Mouse (Mus musculus) small intestine, adult 2 months (tissue): ENCODE data around the gene Gars. TPM values are rescaled to one million over a fixed set of nuclear protein-coding genes. Genes with fewer than 3 reads are reported as not detected.

Experiments used
- H3K27ac ChIP-seq: fragments of 200-500 bp; 2 replicates; pipeline ENCODE4 v1.5.1; 2012; ENCODE audit warnings: low read depth, low read length, control low read depth, inconsistent platforms; ENCODE audit not compliant: insufficient read depth
- H3K27me3 ChIP-seq: fragments of 200-500 bp; 2 replicates; pipeline ENCODE4 v1.6.1; 2012; ENCODE audit warnings: mild to moderate bottlenecking, moderate library complexity, low read length, inconsistent platforms; ENCODE audit not compliant: control insufficient read depth, insufficient read depth
- H3K36me3 ChIP-seq: fragments of 200-500 bp; 2 replicates; pipeline ENCODE4 v1.6.1; 2012; ENCODE audit warnings: mild to moderate bottlenecking, low read length, control low read depth, inconsistent platforms; ENCODE audit not compliant: control insufficient read depth, insufficient read depth
- H3K4me1 ChIP-seq: fragments of 200-500 bp; 2 replicates; pipeline ENCODE4 v1.6.1; 2012; ENCODE audit warnings: low read length, inconsistent platforms, mixed read lengths; ENCODE audit not compliant: control insufficient read depth, insufficient read depth, insufficient read length
- H3K4me3 ChIP-seq: fragments of 200-500 bp; 2 replicates; pipeline ENCODE4 v1.5.1; 2012; ENCODE audit warnings: low read depth, mild to moderate bottlenecking, control low read depth, inconsistent platforms, low read length, moderate library complexity
- CTCF ChIP-seq: fragments of 200-500 bp; IDR thresholded peaks from 2 replicates; pipeline ENCODE4 v1.5.1; 2012; ENCODE audit warnings: low read depth, mild to moderate bottlenecking, control low read depth, inconsistent platforms, low read length, moderate library complexity, mixed read lengths; ENCODE audit not compliant: insufficient replicate concordance, insufficient read length; ENCODE audit errors: extremely low read depth
- POLR2A ChIP-seq: fragments of 200-500 bp; IDR thresholded peaks from 2 replicates; pipeline ENCODE4 v1.6.1; 2012; ENCODE audit warnings: low read depth, mild to moderate bottlenecking, control low read depth, inconsistent platforms, low read length, moderate library complexity
- WGBS: fragments of 180-500 bp; shearing (Covaris S2); methylation state at CpG from one replicate; pipeline ENCODE4 v1.1.7; 2018; 5-methylcytosine and 5-hydroxymethylcytosine counted together
- polyA plus RNA-seq: library from polyadenylated mRNA; depleted of rRNA; stranded (reverse); fragments of >200 nt; gene quantifications from 2 replicates; pipeline ENCODE4 v1.2.3, GENCODE M21; 2012

Gars gene
- polyA plus RNA-seq, 1 experiment: 31.4 TPM

DNA sequence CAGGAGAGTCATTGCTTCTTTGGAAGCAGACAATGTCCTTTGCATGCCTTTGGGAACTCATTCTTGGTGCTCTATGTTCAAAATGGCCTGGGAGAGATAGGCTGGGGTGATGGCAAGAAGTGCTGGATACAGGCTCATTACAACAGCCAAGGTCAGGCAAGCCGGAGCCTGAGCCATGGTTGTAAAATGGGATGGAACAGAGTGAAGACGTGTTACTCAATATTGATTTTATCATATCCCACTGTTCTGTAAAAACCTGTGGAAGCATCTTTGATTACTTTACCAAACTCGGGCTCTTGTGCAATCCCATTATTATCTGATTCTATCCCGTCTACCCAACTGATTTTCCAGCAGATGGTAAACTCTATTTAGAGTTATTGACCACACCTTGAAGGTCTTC, 36.5 kb upstream of the Gars start:
- Histone ChIP-seq H3K27ac (no peak overlapping the region), H3K4me3 (no peak overlapping the region), H3K27me3 (no peaks in the 10 kb centered on the region), H3K4me1 (no peaks in the 10 kb centered on the region), H3K36me3 (no peaks in the 10 kb centered on the region)
- TF ChIP-seq POLR2A: no peak
- no peak for TF ChIP-seq CTCF
- WGBS: 46% methylated on average over 4 of the region's 4 CpGs

DNA sequence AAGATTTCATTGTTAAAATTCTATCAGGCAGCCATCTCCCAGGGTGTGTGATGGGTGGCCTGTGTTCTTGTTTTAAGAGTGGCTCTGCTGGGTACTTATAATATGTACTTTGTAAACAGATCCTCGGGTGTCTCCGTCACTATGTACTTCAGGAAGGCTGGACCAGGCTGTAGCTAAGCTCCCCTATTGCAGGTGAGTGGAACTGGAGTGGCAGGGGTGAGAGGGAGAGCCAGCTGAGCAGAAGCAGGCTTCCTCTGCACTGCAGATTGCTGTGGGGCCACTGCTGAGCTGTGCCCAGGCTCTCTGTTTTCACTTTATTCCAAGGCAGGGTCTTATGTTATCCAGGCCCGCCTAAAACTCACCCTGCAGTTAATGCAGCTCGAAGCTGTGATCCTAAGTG, 35.4 kb upstream of the Gars start:
- H3K36me3 ChIP-seq: no peaks in the 10 kb centered on the region
- TF ChIP-seq CTCF: no peak
- no peak overlapping the region for H3K27ac ChIP-seq
- WGBS: 76% methylated on average over 4 of the region's 4 CpGs
- no peak overlapping the region for H3K4me3 ChIP-seq
- H3K4me1 ChIP-seq: no peaks in the 10 kb centered on the region
- no peaks in the 10 kb centered on the region for H3K27me3 ChIP-seq

DNA sequence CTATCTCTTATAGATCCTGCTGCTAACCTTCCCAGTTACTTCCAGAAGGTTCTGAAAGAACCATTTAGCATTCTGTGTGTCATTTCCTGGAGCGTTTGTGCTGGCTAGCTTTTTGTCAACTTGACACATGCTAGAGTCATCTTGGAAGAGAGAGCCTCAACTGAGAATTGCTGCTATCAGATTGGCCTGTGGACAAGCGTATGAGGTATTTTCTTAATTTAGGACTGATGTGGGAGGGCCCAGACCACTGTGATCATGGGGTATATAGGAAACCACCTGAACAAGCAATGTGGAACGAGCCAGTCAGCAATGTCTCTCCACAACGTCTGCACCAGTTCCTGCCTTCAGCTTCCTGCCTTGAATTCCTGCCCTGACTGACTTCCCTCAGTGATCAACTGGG, 34.2 kb upstream of the Gars start:
- Histone ChIP-seq H3K36me3 (no peaks in the 10 kb centered on the region), H3K27me3 (no peaks in the 10 kb centered on the region), H3K27ac (no peak overlapping the region), H3K4me3 (no peak overlapping the region), H3K4me1 (no peaks in the 10 kb centered on the region)
- TF ChIP-seq POLR2A: no peak
- no peak for TF ChIP-seq CTCF
- 72% methylated on average over 4 of the region's 4 CpGs for WGBS

DNA sequence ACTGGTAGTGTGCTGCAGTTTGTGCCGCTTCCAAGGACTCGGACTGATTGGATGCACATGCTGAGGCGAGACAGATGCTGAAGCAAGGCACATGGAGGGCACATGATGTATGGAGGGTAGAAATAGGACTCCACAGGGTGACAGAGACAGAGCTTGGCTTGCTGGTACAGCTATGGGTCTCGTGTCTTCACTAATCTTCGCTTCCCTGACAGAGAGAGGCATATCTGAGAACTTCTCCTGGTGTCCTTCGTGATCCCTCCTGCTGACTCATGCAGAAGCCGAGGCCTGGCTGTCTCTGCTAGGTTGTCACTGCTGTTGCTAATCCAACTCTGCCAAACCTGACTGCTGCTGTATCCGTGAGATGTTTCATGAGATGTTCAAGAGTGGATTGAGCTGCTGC, 29.4 kb upstream of the Gars start:
- Histone ChIP-seq H3K27me3 (no peaks in the 10 kb centered on the region), H3K27ac (no peak overlapping the region), H3K4me3 (no peak overlapping the region), H3K4me1 (peaks cover 3% of the 10 kb centered on the region; the same call in 1 of the 2 replicates), H3K36me3 (no peaks in the 10 kb centered on the region)
- TF ChIP-seq CTCF: no peak
- TF ChIP-seq POLR2A: no peak
- 89% methylated on average over 8 of the region's 8 CpGs for WGBS

DNA sequence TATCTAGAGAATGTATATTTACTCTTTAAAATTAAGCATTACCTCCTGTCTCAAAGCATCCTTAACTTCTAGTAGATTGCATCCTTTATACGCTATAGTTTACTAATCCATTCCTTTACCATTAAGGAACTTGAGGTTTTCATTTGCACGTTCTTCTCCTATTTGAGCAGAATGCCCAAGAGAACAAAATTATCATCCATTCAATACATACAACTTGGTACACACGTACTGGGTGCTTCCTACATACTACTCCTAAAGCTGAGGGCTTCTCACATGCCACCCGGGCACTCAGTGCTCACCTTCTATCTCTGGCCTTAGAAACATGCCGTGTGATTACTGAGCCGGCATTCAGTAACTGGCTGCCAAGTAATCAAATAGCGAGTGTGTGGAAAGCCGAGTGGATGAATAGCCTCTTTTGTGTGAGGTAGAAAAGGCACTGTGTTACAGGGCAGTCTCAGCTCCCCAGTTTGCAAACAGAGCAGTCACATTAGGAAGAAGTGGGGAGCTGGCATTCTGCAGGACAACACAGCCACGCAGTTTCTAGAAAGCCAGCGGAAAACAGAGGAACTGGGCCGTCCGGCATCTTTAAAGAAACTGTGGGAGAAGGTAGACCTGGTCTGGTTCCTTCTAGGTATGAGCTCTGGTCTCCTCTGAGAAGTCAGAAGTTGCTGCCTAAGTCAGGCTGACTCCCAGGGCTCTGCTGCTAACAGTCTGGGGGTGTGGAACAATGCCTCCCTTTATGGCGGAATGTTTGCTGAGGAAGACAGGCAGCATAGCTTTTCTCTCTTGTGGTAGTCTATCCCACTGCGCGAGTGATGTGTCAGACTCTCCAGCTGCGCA, 28.2 kb upstream of the Gars start:
- no peak for TF ChIP-seq CTCF
- TF ChIP-seq POLR2A: no peak
- Histone ChIP-seq H3K27me3 (no peaks in the 10 kb centered on the region), H3K4me3 (no peak overlapping the region), H3K27ac (no peak overlapping the region), H3K4me1 (peaks cover 3% of the 10 kb centered on the region; the same call in 1 of the 2 replicates), H3K36me3 (no peaks in the 10 kb centered on the region)
- WGBS: 23% methylated on average over 16 of the region's 16 CpGs

DNA sequence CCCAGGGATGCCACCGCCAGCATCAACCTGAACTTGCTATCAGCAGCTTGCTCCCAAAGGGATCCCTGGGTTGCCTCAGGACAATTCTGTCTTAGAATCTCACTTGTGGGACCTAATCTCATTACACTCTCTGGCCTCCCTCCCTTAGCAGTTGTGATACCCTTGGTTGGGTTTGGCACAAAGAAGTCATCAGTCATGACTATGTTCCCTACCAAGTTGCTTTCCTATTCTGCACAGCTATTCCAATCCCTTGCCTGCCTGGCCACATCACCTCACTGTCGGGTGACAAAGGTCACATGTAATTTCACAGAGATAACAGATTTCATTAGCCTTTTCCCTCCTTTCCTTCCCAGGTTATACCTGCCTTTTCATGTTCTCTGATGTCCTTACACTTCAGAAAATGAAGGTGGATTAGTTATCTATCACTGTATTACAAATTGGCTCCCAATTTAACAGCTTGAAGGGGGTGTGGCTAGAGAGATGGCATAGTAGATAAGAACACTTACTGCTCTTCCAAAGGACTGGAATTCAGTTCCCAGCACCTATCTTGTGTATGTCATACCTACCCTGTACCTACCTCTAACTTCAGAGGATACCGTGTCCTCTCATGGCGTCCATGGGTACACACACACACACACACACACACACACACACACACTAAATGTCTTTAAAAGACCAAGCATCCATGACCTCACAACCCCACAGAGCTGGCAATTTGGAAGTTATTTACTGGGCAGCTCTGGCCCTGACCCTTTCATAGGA, 27.3 kb upstream of the Gars start:
- Histone ChIP-seq H3K27ac (no peak overlapping the region), H3K36me3 (no peaks in the 10 kb centered on the region), H3K4me1 (peaks cover 3% of the 10 kb centered on the region; the same call in 1 of the 2 replicates), H3K4me3 (no peak overlapping the region), H3K27me3 (no peaks in the 10 kb centered on the region)
- WGBS: 53% methylated on average over 4 of the region's 4 CpGs
- no peak for TF ChIP-seq POLR2A
- TF ChIP-seq CTCF: no peak

DNA sequence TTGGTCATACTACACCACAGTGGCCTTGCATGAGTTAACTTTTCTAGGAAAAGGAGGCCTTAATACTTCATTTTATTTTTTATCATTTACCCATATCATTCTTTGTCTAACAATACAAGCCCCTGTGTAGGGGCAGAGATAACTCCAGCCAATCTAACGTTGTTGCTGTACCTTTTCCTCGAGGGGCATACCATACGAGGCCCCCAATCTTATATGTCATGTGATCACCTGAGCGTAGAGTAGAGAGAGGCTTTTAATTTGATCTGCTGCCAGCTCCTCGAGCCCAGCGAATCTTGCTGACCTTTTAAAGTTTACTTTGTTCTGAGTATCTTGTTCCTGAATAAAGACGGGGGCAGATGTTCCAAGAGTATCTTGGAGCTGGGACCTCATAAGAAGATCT, 25.3 kb upstream of the Gars start:
- no peak overlapping the region for H3K4me3 ChIP-seq
- H3K27me3 ChIP-seq: no peaks in the 10 kb centered on the region
- no peaks in the 10 kb centered on the region for H3K36me3 ChIP-seq
- 70% methylated on average over 7 of the region's 7 CpGs for WGBS
- peaks cover 7% of the 10 kb centered on the region for H3K4me1 ChIP-seq
- no peak overlapping the region for H3K27ac ChIP-seq
- TF ChIP-seq POLR2A (no peak), CTCF (no peak)
